Mouse (Mus musculus) granulocyte monocyte progenitor cell, adult 5-6 weeks (primary cell): ENCODE data around the gene Ahnak. TPM values are rescaled to one million over a fixed set of nuclear protein-coding genes. Genes with fewer than 3 reads are reported as not detected.
"Not testable (repeated sequence)": the region's sequence is repeated elsewhere in the genome, so short reads cannot be mapped to it uniquely, and the experiment has no call there.

Experiments used
- ATAC-seq: replicated peaks from 2 replicates; pipeline ENCODE4 v1.8.0; 2016; ENCODE audit warnings: mild to moderate bottlenecking, moderate TSS enrichment, inconsistent platforms; ENCODE audit not compliant: poor library complexity, severe bottlenecking
- total RNA-seq, 2 experiments: library from RNA; stranded (forward) in 1 of 2; stranded (reverse) in 1 of 2; fragments of 200-712, 200-1000 nt in 1 of 2; fragments of >200 nt in 1 of 2; fragmentation: Nextera tagmentation in 1 of 2; gene quantifications; 2 replicates each; pipeline ENCODE4 v1.2.3; 2014 to 2017

Ahnak gene
- total RNA-seq, 2 experiments from 2014 or later, result 12.1 to 14.1 TPM

GRCm38 (mm10) chr19:9082191-9083009 lies 93.3 kb downstream of the Ahnak start:
- ATAC-seq, result peak; percentile 99

GRCm38 (mm10) chr19:9083010-9083355 lies 93.9 kb downstream of the Ahnak start:
- no peak for ATAC-seq

- not testable (repeated sequence) for ATAC-seq
These were observed 94.8 kb downstream of the Ahnak start for GRCm38 (mm10) chr19:9083892-9084291.

GRCm38 (mm10) chr19:9087821-9088220 lies 98.7 kb downstream of the Ahnak start, which contains the start of gene Scgb1a1:
Scgb1a1 (minus strand) TSS chr19:9087958.
- peak; percentile 50 for ATAC-seq

GRCm38 (mm10) chr19:9090191-9090590 lies 101.1 kb downstream of the Ahnak start:
- ATAC-seq, result no peak

- no peak for ATAC-seq
These were observed 101.6 kb downstream of the Ahnak start for GRCm38 (mm10) chr19:9090709-9091108.

GRCm38 (mm10) chr19:9095111-9095510 lies 106.0 kb downstream of the Ahnak start:
- ATAC-seq, result no peak

GRCm38 (mm10) chr19:9097441-9097840 lies 108.4 kb downstream of the Ahnak start:
- ATAC-seq, result no peak

GRCm38 (mm10) chr19:9099751-9100150 lies 110.7 kb downstream of the Ahnak start:
- ATAC-seq, result no peak

GRCm38 (mm10) chr19:9100297-9101061 lies 111.4 kb downstream of the Ahnak start:
- 0 out of 2 replicates have a peak, but pooled peaks have one; percentile 27 for ATAC-seq

- no peak for ATAC-seq
These were observed 112.0 kb downstream of the Ahnak start for GRCm38 (mm10) chr19:9101062-9101457.

- ATAC-seq, result no peak
These were observed 114.9 kb downstream of the Ahnak start for GRCm38 (mm10) chr19:9103986-9104385.

GRCm38 (mm10) chr19:9105101-9105685 lies 116.1 kb downstream of the Ahnak start:
- no peak for ATAC-seq

GRCm38 (mm10) chr19:9106096-9106495 lies 117.0 kb downstream of the Ahnak start:
- ATAC-seq, result no peak

- ATAC-seq, result no peak
These were observed 117.8 kb downstream of the Ahnak start for GRCm38 (mm10) chr19:9106751-9107378.

- ATAC-seq, result 0 out of 2 replicates have a peak, but pooled peaks have one; percentile 4
These were observed 118.3 kb downstream of the Ahnak start for GRCm38 (mm10) chr19:9107379-9107755.

- no peak for ATAC-seq
These were observed 119.5 kb downstream of the Ahnak start for GRCm38 (mm10) chr19:9108536-9108935.

- ATAC-seq, result peak; percentile 91
These were observed 121.2 kb downstream of the Ahnak start for GRCm38 (mm10) chr19:9110182-9110869.

GRCm38 (mm10) chr19:9112043-9112442 lies 123.0 kb downstream of the Ahnak start:
- ATAC-seq, result no peak

GRCm38 (mm10) chr19:9116268-9116667 lies 127.2 kb downstream of the Ahnak start:
- ATAC-seq, result peak; percentile 57
